Mouse (Mus musculus) intestine, postnatal 0 days (tissue): ENCODE measurements around the gene Il23a. TPM values are rescaled to one million over a fixed set of nuclear protein-coding genes. Genes with fewer than 3 reads are reported as not detected.

ENCODE experiments used
- ATAC-seq: fragments of 200-750 bp; cut with Nextera tagmentation; 2 replicates; pipeline ENCODE4 v1.8.0; 2017; ENCODE audit warnings: mild to moderate bottlenecking, moderate TSS enrichment, moderate library complexity
- H3K27ac ChIP-seq: fragments of 300-500 bp; sonication (generic); 2 replicates; pipeline ENCODE4 v1.5.1; 2014; ENCODE audit warnings: mild to moderate bottlenecking, low read depth, low read length, moderate library complexity
- H3K27me3 ChIP-seq: fragments of 300-500 bp; sonication (generic); replicated peaks from 2 replicates; pipeline ENCODE4 v1.6.1; 2014; ENCODE audit warnings: low read length, mixed read lengths; ENCODE audit not compliant: control insufficient read depth, insufficient read depth
- H3K36me3 ChIP-seq: fragments of 300-500 bp; sonication (generic); 2 replicates; pipeline ENCODE4 v1.6.1; 2014; ENCODE audit warnings: mild to moderate bottlenecking, moderate library complexity; ENCODE audit not compliant: control insufficient read depth, insufficient read depth
- H3K4me1 ChIP-seq: fragments of 300-500 bp; sonication (generic); replicated peaks from 2 replicates; pipeline ENCODE4 v1.6.1; 2014; ENCODE audit warnings: antibody characterized with exemption, low read length, mixed read lengths; ENCODE audit not compliant: control insufficient read depth, insufficient read depth
- H3K4me2 ChIP-seq: fragments of 300-500 bp; sonication (generic); replicated peaks from 2 replicates; pipeline ENCODE4 v1.6.1; 2014; ENCODE audit warnings: low read depth, mild to moderate bottlenecking, moderate library complexity
- H3K4me3 ChIP-seq: fragments of 300-500 bp; sonication (generic); 2 replicates; pipeline ENCODE4 v1.5.1; 2014; ENCODE audit warnings: low read depth, low read length
- H3K9ac ChIP-seq: fragments of 300-500 bp; sonication (generic); 2 replicates; pipeline ENCODE4 v1.6.1; 2014; ENCODE audit warnings: mild to moderate bottlenecking, low read depth, low read length
- H3K9me3 ChIP-seq: fragments of 300-500 bp; sonication (generic); 2 replicates; pipeline ENCODE4 v1.6.1; 2016; ENCODE audit warnings: mixed run types; ENCODE audit not compliant: control insufficient read depth
- CTCF ChIP-seq: sonication (generic); IDR thresholded peaks from 2 replicates; pipeline ENCODE4 v1.5.1; 2016; ENCODE audit warnings: low read depth, mild to moderate bottlenecking, control low read depth, antibody characterized with exemption, moderate library complexity
- WGBS: fragments of 180-500 bp; shearing (Covaris S2); extraction: QIAGEN DNeasy Blood & Tissue Kit; methylation state at CpG from one replicate; pipeline ENCODE4 v1.1.7; 2014; 5-methylcytosine and 5-hydroxymethylcytosine counted together
- polyA plus RNA-seq: library from polyadenylated mRNA; unstranded; fragments of >200 nt; fragmentation: Nextera tagmentation; extraction: Ambion mirVana; gene quantifications from 2 replicates; pipeline ENCODE4 v1.2.1, GENCODE M21; 2015

Gene Il23a
- polyA plus RNA-seq, 1 experiment from 2014 or later: 0.22 TPM

- no peak for TF ChIP-seq CTCF
- no peak overlapping the region for H3K4me2 ChIP-seq
These were observed 42.6 kb downstream of the Il23a start for GRCm38 (mm10) chr10:128255925-128256324.

GRCm38 (mm10) chr10:128253677-128254255 is 44.8 kb downstream of the Il23a start, which contains the start of gene Apon:
Gene Apon, plus strand, starts transcription at chr10:128254096.
- WGBS: 60% methylated on average over 4 of the region's 4 CpGs
- Histone ChIP-seq H3K27ac (no peak within 1 kb of the TSS), H3K36me3 (peaks cover 31% of the 10 kb centered on the region), H3K4me2 (no peak within 1 kb of the TSS), H3K9me3 (no peaks in the 10 kb centered on the region), H3K4me3 (no peak within 1 kb of the TSS), H3K4me1 (no peaks in the 10 kb centered on the region), H3K27me3 (no peaks in the 10 kb centered on the region), H3K9ac (no peak within 1 kb of the TSS)
- no peak for ATAC-seq
- TF ChIP-seq CTCF: no peak

More at GRCm38 (mm10) chr10:128255925-128256324, 42.6 kb downstream of the Il23a start:
- H3K4me3 ChIP-seq: no peak overlapping the region
- 85% methylated on average over 8 of the region's 8 CpGs for WGBS
- no peak overlapping the region for H3K9ac ChIP-seq
- H3K36me3 ChIP-seq: peaks cover 16% of the 10 kb centered on the region
- H3K27me3 ChIP-seq: no peaks in the 10 kb centered on the region
- H3K9me3 ChIP-seq: no peaks in the 10 kb centered on the region
- no peak for ATAC-seq
- no peaks in the 10 kb centered on the region for H3K4me1 ChIP-seq
- H3K27ac ChIP-seq: no peak overlapping the region

- 92% methylated on average over 13 of the region's 13 CpGs for WGBS
These were observed 48.0 kb downstream of the Il23a start for GRCm38 (mm10) chr10:128250565-128250964.

GRCm38 (mm10) chr10:128247020-128247732 is 51.4 kb downstream of the Il23a start:
- Histone ChIP-seq H3K4me3 (no peak overlapping the region), H3K27me3 (no peaks in the 10 kb centered on the region), H3K9me3 (no peaks in the 10 kb centered on the region), H3K36me3 (peaks cover 53% of the 10 kb centered on the region), H3K4me1 (no peaks in the 10 kb centered on the region), H3K4me2 (no peak overlapping the region; the same call in 1 of the 2 replicates), H3K9ac (no peak overlapping the region), H3K27ac (no peak overlapping the region)
- TF ChIP-seq CTCF: no peak
- no peak for ATAC-seq
- WGBS: 77% methylated on average over 17 of the region's 17 CpGs

More at GRCm38 (mm10) chr10:128250565-128250964, 48.0 kb downstream of the Il23a start:
- no peak overlapping the region for H3K27ac ChIP-seq
- H3K27me3 ChIP-seq: no peaks in the 10 kb centered on the region
- H3K36me3 ChIP-seq: peaks cover 45% of the 10 kb centered on the region
- no peak overlapping the region for H3K9ac ChIP-seq
- no peaks in the 10 kb centered on the region for H3K9me3 ChIP-seq
- no peak overlapping the region for H3K4me2 ChIP-seq
- no peak for TF ChIP-seq CTCF
- no peak for ATAC-seq
- H3K4me3 ChIP-seq: no peak overlapping the region
- no peaks in the 10 kb centered on the region for H3K4me1 ChIP-seq

Other genes starting within 250 kb of the Il23a start
- 264 and 269 TPM in 2 replicates for gene Ptges3, start 239.8 kb downstream of the Il23a start, polyA plus RNA-seq
- gene Atp5b, start 215.5 kb downstream of the Il23a start, polyA plus RNA-seq: 2,460 and 2,644 TPM in 2 replicates
- 8.1 and 8.6 TPM in 2 replicates for gene Baz2a, start 207.2 kb downstream of the Il23a start, polyA plus RNA-seq
- gene Rbms2, start 118.5 kb downstream of the Il23a start, polyA plus RNA-seq: 11.2 and 11.7 TPM in 2 replicates
- 0.37 and 0.42 TPM in 2 replicates for gene Gls2, start 104.3 kb downstream of the Il23a start, polyA plus RNA-seq
- gene Spryd4, start 86.9 kb downstream of the Il23a start, polyA plus RNA-seq: 22.9 and 23.2 TPM in 2 replicates
- not detected in 2 replicates for gene Mip, start 72.9 kb downstream of the Il23a start, polyA plus RNA-seq
- 8.6 and 10.6 TPM in 2 replicates for gene Timeless, start 66.7 kb downstream of the Il23a start, polyA plus RNA-seq
- gene Apon, start 44.7 kb downstream of the Il23a start, polyA plus RNA-seq: not detected in 2 replicates
- 0.12 TPM in 2 replicates for gene Apof, start 30.1 kb downstream of the Il23a start, polyA plus RNA-seq
- gene Stat2, start 28.2 kb downstream of the Il23a start, polyA plus RNA-seq: 23.2 and 26.7 TPM in 2 replicates
- gene Pan2, start 4.6 kb upstream of the Il23a start, polyA plus RNA-seq: 11.5 and 14.0 TPM in 2 replicates
- gene Cnpy2, start 23.7 kb upstream of the Il23a start, polyA plus RNA-seq: 254 and 273 TPM in 2 replicates
- gene Cs, start 39.0 kb upstream of the Il23a start, polyA plus RNA-seq: 248 and 266 TPM in 2 replicates
- gene Coq10a, start 70.2 kb upstream of the Il23a start, polyA plus RNA-seq: 21.1 and 22.3 TPM in 2 replicates
- 4.0 and 4.9 TPM in 2 replicates for gene Ankrd52, start 78.4 kb upstream of the Il23a start, polyA plus RNA-seq
- 109 and 114 TPM in 2 replicates for gene Slc39a5, start 102.5 kb upstream of the Il23a start, polyA plus RNA-seq
- gene Nabp2, start 112.7 kb upstream of the Il23a start, polyA plus RNA-seq: 79.2 and 82.5 TPM in 2 replicates
- gene Rnf41, start 112.9 kb upstream of the Il23a start, polyA plus RNA-seq: 29.1 and 33.1 TPM in 2 replicates
- 31.1 and 31.6 TPM in 2 replicates for gene Smarcc2, start 160.5 kb upstream of the Il23a start, polyA plus RNA-seq
- gene Myl6, start 195.4 kb upstream of the Il23a start, polyA plus RNA-seq: 2,493 and 2,543 TPM in 2 replicates
- gene Myl6b, start 199.9 kb upstream of the Il23a start, polyA plus RNA-seq: 1.3 and 1.8 TPM in 2 replicates
- gene Esyt1, start 227.1 kb upstream of the Il23a start, polyA plus RNA-seq: 11.7 and 12.5 TPM in 2 replicates
- gene Zc3h10, start 249.0 kb upstream of the Il23a start, polyA plus RNA-seq: 10.0 and 10.4 TPM in 2 replicates